Mouse (Mus musculus) retina, embryonic 14.5 days (tissue): ENCODE results near the gene Rpl10a.

ENCODE experiments used
- DNase-seq: peaks from one replicate; pipeline ENCODE4 v3.0.0-alpha.2; 2015; ENCODE audit warnings: low spot score

Rpl10a gene

GRCm38 (mm10) chr17:28328366-28328928, at the start of gene Rpl10a:
Gene Rpl10a, plus strand, starts transcription at chr17:28328471.
- peak; percentile 99 for DNase-seq

- DNase-seq: peak; percentile 64
These were observed 49.0 kb upstream of the Rpl10a start for GRCm38 (mm10) chr17:28279236-28279635.

- DNase-seq: no peak
These were observed 48.4 kb upstream of the Rpl10a start for GRCm38 (mm10) chr17:28279780-28280422.

- no peak for DNase-seq
These were observed 47.9 kb upstream of the Rpl10a start for GRCm38 (mm10) chr17:28280423-28280800.

GRCm38 (mm10) chr17:28280831-28281377, 47.4 kb upstream of the Rpl10a start:
- DNase-seq: peak; percentile 38

- DNase-seq: no peak
These were observed 46.3 kb upstream of the Rpl10a start for GRCm38 (mm10) chr17:28281866-28282441.

- no peak for DNase-seq
These were observed 45.1 kb upstream of the Rpl10a start for GRCm38 (mm10) chr17:28283199-28283598.

- no peak for DNase-seq
These were observed 42.1 kb upstream of the Rpl10a start for GRCm38 (mm10) chr17:28286133-28286532.

GRCm38 (mm10) chr17:28286964-28287363, 41.3 kb upstream of the Rpl10a start:
- no peak for DNase-seq

- DNase-seq: no peak
These were observed 40.7 kb upstream of the Rpl10a start for GRCm38 (mm10) chr17:28287578-28287977.

- DNase-seq: no peak
These were observed 40.3 kb upstream of the Rpl10a start for GRCm38 (mm10) chr17:28287980-28288379.

GRCm38 (mm10) chr17:28290262-28290661, 38.0 kb upstream of the Rpl10a start:
- DNase-seq: no peak

- DNase-seq: no peak
These were observed 37.6 kb upstream of the Rpl10a start for GRCm38 (mm10) chr17:28290671-28291070.

GRCm38 (mm10) chr17:28291346-28291745, 36.9 kb upstream of the Rpl10a start:
- no peak for DNase-seq

GRCm38 (mm10) chr17:28293716-28294115, 34.6 kb upstream of the Rpl10a start:
- no peak for DNase-seq

- no peak for DNase-seq
These were observed 33.6 kb upstream of the Rpl10a start for GRCm38 (mm10) chr17:28294449-28295333.

GRCm38 (mm10) chr17:28298888-28299287, 29.4 kb upstream of the Rpl10a start:
- no peak for DNase-seq

GRCm38 (mm10) chr17:28299669-28300320, 28.5 kb upstream of the Rpl10a start:
- DNase-seq: no peak

GRCm38 (mm10) chr17:28300323-28300722, 27.9 kb upstream of the Rpl10a start:
- no peak for DNase-seq

- DNase-seq: peak; percentile 23
These were observed 27.4 kb upstream of the Rpl10a start for GRCm38 (mm10) chr17:28300850-28301249.

GRCm38 (mm10) chr17:28305172-28305571, 23.1 kb upstream of the Rpl10a start:
- no peak for DNase-seq
